In genomic region chr5:110545311-110545710, GRCm38 (mm10) we compare ENCODE assay signal across 14 mouse cellular contexts. TPM values are rescaled to one million over a fixed set of nuclear protein-coding genes. Genes with fewer than 3 reads are reported as not detected.
DNase-seq lines count a peak whose midpoint lies in the region; ATAC-seq lines count a peak whose summit lies in the region.
"Had no signal": no experiment of that assay in that cellular context is flagged by ENCODE, and none has a peak within 500 bp of the region (broad histone marks: within the 10 kb centered on the region; RNA-seq: fewer than 3 reads in every experiment).

No protein-coding gene starts in this region.

- peaks cover 44% of the 10 kb centered on the region for H3K27me3 ChIP-seq in forebrain, embryonic 15.5 days
- H3K27me3 ChIP-seq in hindbrain, embryonic 16.5 days (replicated peaks; ENCODE audit: control insufficient read depth, insufficient read depth, low read length) = peaks cover 22% of the 10 kb centered on the region
- peaks cover 63% of the 10 kb centered on the region for H3K27me3 ChIP-seq in neural tube, embryonic 13.5 days

- WGBS in forebrain, embryonic 15.5 days = 75% methylated on average over 7 of the region's 7 CpGs
- WGBS in hindbrain, embryonic 16.5 days = 76% methylated on average over 7 of the region's 7 CpGs
- WGBS in neural tube, embryonic 13.5 days = 80% methylated on average over 7 of the region's 7 CpGs

- H3K9ac ChIP-seq in forebrain, embryonic 15.5 days (replicated peaks) = no peak overlapping the region
- peak overlapping the region; percentile 79 for H3K9ac ChIP-seq in hindbrain, embryonic 16.5 days (ENCODE audit: low read depth, low read length)
- peak overlapping the region; percentile 77 for H3K9ac ChIP-seq in neural tube, embryonic 13.5 days

- H3K4me3 ChIP-seq in forebrain, embryonic 15.5 days = peak overlapping the region; percentile 57
- peak overlapping the region; percentile 69 for H3K4me3 ChIP-seq in hindbrain, embryonic 16.5 days (ENCODE audit: low read length)
- H3K4me3 ChIP-seq in neural tube, embryonic 13.5 days = peak overlapping the region; percentile 56

- DNase-seq in heart, adult 11 months = peak; percentile 70
- DNase-seq in heart, postnatal 4 days = no peak
- DNase-seq in T-cell, adult 2 months (ENCODE audit: low spot score) = no peak
- DNase-seq in testis, postnatal 14 days (ENCODE audit: low spot score) = no peak
- DNase-seq: gastrocnemius, postnatal 36 days; kidney, postnatal 10 days; thymus, postnatal 25 days had no signal

- no peak overlapping the region for H3K27ac ChIP-seq in forebrain, embryonic 15.5 days (replicated peaks)
- H3K27ac ChIP-seq in hindbrain, embryonic 16.5 days (ENCODE audit: low read depth, low read length) = no peak overlapping the region
- no peak overlapping the region for H3K27ac ChIP-seq in neural tube, embryonic 13.5 days (replicated peaks)

- peak overlapping the region; percentile 77 for H3K4me2 ChIP-seq in forebrain, embryonic 15.5 days (replicated peaks)
- H3K4me2 ChIP-seq in hindbrain, embryonic 16.5 days (ENCODE audit: low read length) = peak overlapping the region; percentile 86
- peak overlapping the region; percentile 70 for H3K4me2 ChIP-seq in neural tube, embryonic 13.5 days

- H3K36me3 ChIP-seq in forebrain, embryonic 15.5 days = no peaks in the 10 kb centered on the region
- H3K36me3 ChIP-seq in hindbrain, embryonic 16.5 days (ENCODE audit: control insufficient read depth, insufficient read depth, low read length) = no peaks in the 10 kb centered on the region
- H3K36me3 ChIP-seq in neural tube, embryonic 13.5 days = no peaks in the 10 kb centered on the region

- H3K9me3 ChIP-seq in forebrain, embryonic 15.5 days = no peaks in the 10 kb centered on the region
- no peaks in the 10 kb centered on the region for H3K9me3 ChIP-seq in hindbrain, embryonic 16.5 days (ENCODE audit: control insufficient read depth, low read length)
- no peaks in the 10 kb centered on the region for H3K9me3 ChIP-seq in neural tube, embryonic 13.5 days

- ATAC-seq in forebrain, embryonic 15.5 days (replicated peaks) = no peak
- no peak for ATAC-seq in hindbrain, embryonic 16.5 days
- no peak for ATAC-seq in neural tube, embryonic 13.5 days (ENCODE audit: low read depth)
- ATAC-seq: CD4-positive, CD25-positive, alpha-beta regulatory T cell, adult 4 months; inflammation-experienced regulatory T-cells, adult 6 months had no signal

- H3K4me1 ChIP-seq in forebrain, embryonic 15.5 days = peaks cover 13% of the 10 kb centered on the region; the same call in 1 of the 2 replicates
- peaks cover 16% of the 10 kb centered on the region for H3K4me1 ChIP-seq in hindbrain, embryonic 16.5 days (ENCODE audit: control insufficient read depth, insufficient read depth, low read depth, low read length)
- peaks cover 47% of the 10 kb centered on the region for H3K4me1 ChIP-seq in neural tube, embryonic 13.5 days (replicated peaks)

RNA-seq across cellular contexts. Expression of gene Galnt9, which starts 1.2 kb away (rescaled TPM):
- not detected for total RNA-seq in heart, postnatal 4 days (2021)
- polyA plus RNA-seq in forebrain, embryonic 15.5 days (2015; fragmentation: Nextera tagmentation; extraction: Ambion mirVana) = 12.8 and 14.2 TPM in 2 replicates
- 24.9 and 26.0 TPM in 2 replicates for polyA plus RNA-seq in hindbrain, embryonic 16.5 days (2015; fragmentation: Nextera tagmentation; extraction: Ambion mirVana)
- polyA plus RNA-seq in neural tube, embryonic 13.5 days (2015; fragmentation: Nextera tagmentation; extraction: Ambion mirVana) = 15.9 and 17.8 TPM in 2 replicates
- total RNA-seq: gastrocnemius, postnatal 36 days; liver, adult 2 months; megakaryocyte-erythroid progenitor cell, adult 5-6 weeks had no signal
